Mouse (Mus musculus): ENCODE data around the gene Tmem247. TPM values are rescaled to one million over a fixed set of nuclear protein-coding genes. Genes with fewer than 3 reads are reported as not detected.

The Tmem247 gene
- total and polyA plus RNA-seq, 3 experiments = not detected

DNA sequence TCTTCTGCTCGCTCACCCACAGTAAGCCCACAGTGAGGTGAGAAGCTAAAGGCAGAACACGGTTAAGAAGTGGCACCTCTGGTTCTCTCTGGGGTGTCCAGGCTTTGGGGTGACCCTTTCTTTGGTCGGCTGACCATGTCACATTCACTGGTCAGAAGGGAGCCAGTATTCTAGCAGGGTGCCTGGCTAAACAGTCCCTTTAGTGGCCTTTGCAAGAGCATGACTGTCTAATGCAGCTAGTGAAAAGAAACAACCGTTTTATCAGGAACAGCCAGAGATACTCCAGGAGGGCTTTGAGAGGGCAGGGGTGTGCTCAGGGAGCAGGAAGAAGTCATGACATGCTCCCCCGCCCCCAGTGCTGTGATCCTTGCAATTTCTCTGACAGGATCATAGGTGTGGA lies 5.9 kb upstream of the Tmem247 start:
- DNase-seq (ENCODE audit: low read depth, low spot score) = peak; percentile 39
- no peak overlapping the region for H3K9ac ChIP-seq (ENCODE audit: control insufficient read depth, low read depth, low read length, poor library complexity, severe bottlenecking)
- peaks cover 0 to 9% of the 10 kb centered on the region in 2 experiments; a peak in 2 of 4 replicates for H3K4me1 ChIP-seq (ENCODE audit: control insufficient read depth in 1 of 2, insufficient read depth in 2 of 2, low read length in 2 of 2)
- H3K27me3 ChIP-seq (ENCODE audit: control insufficient read depth in 1 of 2, insufficient read depth in 2 of 2, low read length in 2 of 2) = no peaks in the 10 kb centered on the region
- peaks cover 0 to 5% of the 10 kb centered on the region in 2 experiments; a peak in 2 of 4 replicates for H3K36me3 ChIP-seq (ENCODE audit: control insufficient read depth in 1 of 2, insufficient read depth in 2 of 2, low read length in 2 of 2)
- H3K9me3 ChIP-seq (replicated peaks; ENCODE audit: insufficient read depth, low read length) = no peaks in the 10 kb centered on the region
- no peak overlapping the region for H3K4me3 ChIP-seq (ENCODE audit: control insufficient read depth in 1 of 2, insufficient read depth in 1 of 2, low read depth in 2 of 2, low read length in 2 of 2)
- H3K27ac ChIP-seq (ENCODE audit: control insufficient read depth, low read depth, low read length) = no peak overlapping the region
- no peak for TF ChIP-seq GABPA (IDR thresholded peaks at IDR 0.05; ENCODE audit: low read depth, low read length)
- TF ChIP-seq MXI1 (IDR thresholded peaks at IDR 0.05; ENCODE audit: low read depth, low read length) = no peak
- TF ChIP-seq MEF2A (IDR thresholded peaks at IDR 0.05; ENCODE audit: extremely low read depth, insufficient replicate concordance, low read depth, low read length, poor library complexity, severe bottlenecking) = no peak
- no peak for TF ChIP-seq MAFK (IDR thresholded peaks at IDR 0.05; ENCODE audit: borderline replicate concordance, low read depth, low read length)
- TF ChIP-seq ZKSCAN1 (IDR thresholded peaks at IDR 0.05; ENCODE audit: low read depth, low read length) = no peak
- TF ChIP-seq MAX (IDR thresholded peaks at IDR 0.05; ENCODE audit: low read length) = no peak
- TF ChIP-seq BHLHE40 (IDR thresholded peaks at IDR 0.05; ENCODE audit: borderline replicate concordance, low read depth, low read length) = no peak
- no peak for TF ChIP-seq MYB (IDR thresholded peaks at IDR 0.05; ENCODE audit: low read depth, low read length)
- no peak for TF ChIP-seq USF2 (IDR thresholded peaks at IDR 0.05; ENCODE audit: borderline replicate concordance in 1 of 2, insufficient read depth in 1 of 2, low read depth in 1 of 2, low read length in 2 of 2)
- TF ChIP-seq HCFC1 (IDR thresholded peaks at IDR 0.05; ENCODE audit: low read depth, low read length) = no peak
- no peak for TF ChIP-seq ZNF384 (IDR thresholded peaks at IDR 0.05; ENCODE audit: low read depth, low read length)
- TF ChIP-seq CHD2 (IDR thresholded peaks at IDR 0.05; ENCODE audit: low read length) = no peak
- no peak for TF ChIP-seq UBTF (IDR thresholded peaks at IDR 0.05; ENCODE audit: borderline replicate concordance, insufficient read depth, low read depth, low read length)
- TF ChIP-seq TBP (IDR thresholded peaks at IDR 0.05; ENCODE audit: low read depth, low read length) = no peak
- no peak for TF ChIP-seq SIN3A (IDR thresholded peaks at IDR 0.05; ENCODE audit: low read length)
- H3K79me2 ChIP-seq (ENCODE audit: control insufficient read depth, insufficient read depth, low read length, poor library complexity) = no peaks in the 10 kb centered on the region

- Histone ChIP-seq H3K79me2 (ENCODE audit: control insufficient read depth, insufficient read depth, low read length, poor library complexity) (no peaks in the 10 kb centered on the region), H3K9me3 (replicated peaks; ENCODE audit: insufficient read depth, low read length) (no peaks in the 10 kb centered on the region), H3K36me3 (ENCODE audit: control insufficient read depth in 1 of 2, insufficient read depth in 2 of 2, low read length in 2 of 2) (peaks cover 0 to 5% of the 10 kb centered on the region in 2 experiments; a peak in 2 of 4 replicates), H3K4me1 (ENCODE audit: control insufficient read depth in 1 of 2, insufficient read depth in 2 of 2, low read length in 2 of 2) (peaks cover 0 to 9% of the 10 kb centered on the region in 2 experiments; a peak in 2 of 4 replicates), H3K27me3 (ENCODE audit: control insufficient read depth in 1 of 2, insufficient read depth in 2 of 2, low read length in 2 of 2) (no peaks in the 10 kb centered on the region), H3K9ac (ENCODE audit: control insufficient read depth, low read depth, low read length, poor library complexity, severe bottlenecking) (no peak overlapping the region), H3K27ac (ENCODE audit: control insufficient read depth, low read depth, low read length) (no peak overlapping the region), H3K4me3 (ENCODE audit: control insufficient read depth in 1 of 2, insufficient read depth in 1 of 2, low read depth in 2 of 2, low read length in 2 of 2) (no peak overlapping the region)
- no peak for TF ChIP-seq POLR2A (IDR thresholded peaks at IDR 0.05; ENCODE audit: control insufficient read depth in 1 of 2, insufficient read depth in 1 of 2, low read depth in 1 of 2, low read length in 2 of 2, poor library complexity in 1 of 2)
- no peak for TF ChIP-seq UBTF (IDR thresholded peaks at IDR 0.05; ENCODE audit: borderline replicate concordance, insufficient read depth, low read depth, low read length)
- no peak for TF ChIP-seq POLR2AphosphoS5 (IDR thresholded peaks at IDR 0.05; ENCODE audit: borderline replicate concordance, low read depth, low read length)
- 0 out of 2 replicates have a peak, but pooled peaks have one; percentile 6 for TF ChIP-seq TCF12 (IDR thresholded peaks at IDR 0.05; ENCODE audit: low read depth, low read length)
- TF ChIP-seq TAL1 (IDR thresholded peaks at IDR 0.05; ENCODE audit: low read length) = no peak
- no peak for TF ChIP-seq ZMIZ1 (IDR thresholded peaks at IDR 0.05; ENCODE audit: low read depth, low read length)
- 0 out of 2 replicates have a peak, but pooled peaks have one; percentile 13 for TF ChIP-seq MAFK (IDR thresholded peaks at IDR 0.05; ENCODE audit: borderline replicate concordance, low read depth, low read length)
- no peak for TF ChIP-seq ZC3H11A (IDR thresholded peaks at IDR 0.05; ENCODE audit: low read depth, low read length)
- 0 out of 2 replicates have a peak, but pooled peaks have one; percentile 23 for TF ChIP-seq ELF1 (IDR thresholded peaks at IDR 0.05; ENCODE audit: low read depth, low read length)
- peak; percentile 73 for TF ChIP-seq GATA1 (IDR thresholded peaks at IDR 0.05; ENCODE audit: low read depth, low read length)
- TF ChIP-seq EP300 (IDR thresholded peaks at IDR 0.05; ENCODE audit: low read depth in 1 of 2, low read length in 2 of 2) = peak; percentile 24 to 64; a peak in 3 of 4 replicates
- 0 out of 2 replicates have a peak, but pooled peaks have one; percentile 15 for TF ChIP-seq MAX (IDR thresholded peaks at IDR 0.05; ENCODE audit: low read length)
- no peak for TF ChIP-seq POLR2AphosphoS2 (IDR thresholded peaks at IDR 0.05; ENCODE audit: low read length)
- TF ChIP-seq ZNF384 (IDR thresholded peaks at IDR 0.05; ENCODE audit: low read depth, low read length) = no peak
- no peak for TF ChIP-seq GABPA (IDR thresholded peaks at IDR 0.05; ENCODE audit: low read depth, low read length)
- 0 out of 2 replicates have a peak, but pooled peaks have one; percentile 24 for TF ChIP-seq MYC (IDR thresholded peaks at IDR 0.05; ENCODE audit: low read depth, low read length)
- peak; percentile 82 for DNase-seq (ENCODE audit: low read depth, low spot score)
Observed at GRCm38 (mm10) chr17:86913003-86913607, 4.0 kb upstream of the Tmem247 start.

Data from MEL (cell line).